Mouse (Mus musculus) hindlimb bud, embryonic 11.5 days (tissue): ENCODE results near the gene Papln.

Source experiments
- DNase-seq: peaks from one replicate; pipeline ENCODE4 v3.0.0-alpha.2; 2012; ENCODE audit warnings: low read depth, low spot score; ENCODE audit errors: extremely low spot score

Papln gene

GRCm38 (mm10) chr12:83816616-83817015, 53.2 kb downstream of the Papln start:
- no peak for DNase-seq

- DNase-seq = no peak
Observed at GRCm38 (mm10) chr12:83830424-83830823, 67.0 kb downstream of the Papln start.

GRCm38 (mm10) chr12:83833979-83834378, 70.5 kb downstream of the Papln start:
- DNase-seq = no peak

GRCm38 (mm10) chr12:83841409-83842190, 78.2 kb downstream of the Papln start:
- DNase-seq = no peak
